ENCODE assay signal across 8 mouse cellular contexts in the genomic region with DNA sequence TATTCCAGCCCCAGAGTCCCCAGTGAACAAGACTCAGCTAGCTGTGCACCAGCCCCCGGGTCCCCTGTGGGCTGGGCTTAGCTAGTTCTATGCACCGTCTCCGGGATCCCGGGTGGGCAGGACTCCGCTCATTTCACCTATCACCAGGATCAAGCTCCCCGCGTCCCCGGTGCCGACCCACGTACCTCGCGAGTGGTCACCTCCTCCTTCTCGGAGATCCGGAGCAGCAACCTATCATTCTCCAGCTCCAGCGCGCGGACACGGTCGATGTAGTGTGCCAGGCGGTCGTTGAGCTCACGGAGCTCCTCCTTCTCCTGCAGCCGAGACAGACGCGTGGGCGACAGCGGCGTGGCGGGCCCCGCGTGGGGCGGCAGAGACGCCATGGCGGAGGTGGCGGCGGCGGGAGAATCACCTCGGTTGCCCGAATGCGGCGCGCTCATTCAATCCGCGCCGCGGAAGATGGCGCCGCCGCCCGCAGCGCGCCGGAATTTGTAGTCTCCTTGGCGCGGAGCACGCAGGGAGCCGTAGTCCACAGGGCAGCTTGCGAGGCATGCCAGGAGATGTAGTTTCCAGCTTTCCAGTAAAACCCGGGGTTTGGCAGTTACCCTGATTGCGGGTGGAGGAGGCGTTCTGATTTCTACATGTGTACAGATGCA. TPM values are rescaled to one million over a fixed set of nuclear protein-coding genes. Genes with fewer than 3 reads are reported as not detected.
DNase-seq lines count a peak whose midpoint lies in the region; ATAC-seq and TF ChIP-seq lines count a peak whose summit lies in the region.

TSS of gene Lmnb2 (minus strand) at position 467 of the 656 bp plus-strand sequence.

- no peaks in the 10 kb centered on the region for H3K27me3 ChIP-seq in limb, embryonic 11.5 days (ENCODE audit: control insufficient read depth, insufficient read depth, low read length)
- H3K27me3 ChIP-seq in midbrain, embryonic 12.5 days: peaks cover 16% of the 10 kb centered on the region
- H3K27me3 ChIP-seq in small intestine, adult 2 months (ENCODE audit: control insufficient read depth, insufficient read depth, low read length): no peaks in the 10 kb centered on the region

- 0 out of 2 replicates have a peak, but pooled peaks cover 4% of the 10 kb centered on the region for H3K4me1 ChIP-seq in limb, embryonic 11.5 days (ENCODE audit: control insufficient read depth, insufficient read depth, low read length)
- H3K4me1 ChIP-seq in midbrain, embryonic 12.5 days: peaks cover 36% of the 10 kb centered on the region
- H3K4me1 ChIP-seq in small intestine, adult 2 months (ENCODE audit: control insufficient read depth, insufficient read depth, insufficient read length, low read length): peaks cover 30% of the 10 kb centered on the region

- DNase-seq in spleen, adult 18-20 months: peak; percentile 36 to 60
- DNase-seq in spleen, adult 12 weeks (ENCODE audit: low spot score): no peak
- DNase-seq in embryo, embryonic 10.5 days (ENCODE audit: low spot score): peak; percentile 86
- no peak for DNase-seq in gonadal fat pad, adult 2 months (ENCODE audit: low read depth)
- peak; percentile 73 for DNase-seq in kidney, adult 18-20 months
- peak; percentile 83 for DNase-seq in limb, embryonic 11.5 days (ENCODE audit: low spot score)

- H3K27ac ChIP-seq in limb, embryonic 11.5 days (replicated peaks; ENCODE audit: low read depth, low read length): no peak within 1 kb of the TSS
- H3K27ac ChIP-seq in midbrain, embryonic 12.5 days (replicated peaks): peak within 1 kb of the TSS; percentile 54
- H3K27ac ChIP-seq in small intestine, adult 2 months (ENCODE audit: insufficient read depth, low read depth, low read length): peak within 1 kb of the TSS; percentile 75

- H3K36me3 ChIP-seq in limb, embryonic 11.5 days (ENCODE audit: control insufficient read depth, insufficient read depth, low read length): peaks cover 3% of the 10 kb centered on the region; the same call in 1 of the 2 replicates
- peaks cover 28% of the 10 kb centered on the region for H3K36me3 ChIP-seq in midbrain, embryonic 12.5 days
- no peaks in the 10 kb centered on the region for H3K36me3 ChIP-seq in small intestine, adult 2 months (ENCODE audit: control insufficient read depth, insufficient read depth, low read length)

- TF ChIP-seq CTCF in small intestine, adult 2 months (IDR thresholded peaks at IDR 0.05; ENCODE audit: extremely low read depth, insufficient read length, insufficient replicate concordance, low read depth, low read length): no peak

- under 1% methylated on average over 61 of the region's 61 CpGs for WGBS in limb, embryonic 11.5 days
- WGBS in midbrain, embryonic 12.5 days: under 1% methylated on average over 61 of the region's 61 CpGs
- WGBS in small intestine, adult 2 months: under 1% methylated on average over 61 of the region's 61 CpGs

- H3K4me2 ChIP-seq in limb, embryonic 11.5 days (ENCODE audit: low read depth, severe bottlenecking): peak within 1 kb of the TSS; percentile 65
- peak within 1 kb of the TSS; percentile 87 for H3K4me2 ChIP-seq in midbrain, embryonic 12.5 days (replicated peaks)

- H3K9me3 ChIP-seq in limb, embryonic 11.5 days (ENCODE audit: control insufficient read depth, low read length): no peaks in the 10 kb centered on the region
- H3K9me3 ChIP-seq in midbrain, embryonic 12.5 days: no peaks in the 10 kb centered on the region

- peak within 1 kb of the TSS; percentile 92 for H3K4me3 ChIP-seq in limb, embryonic 11.5 days (ENCODE audit: low read depth, low read length)
- peak within 1 kb of the TSS; percentile 76 for H3K4me3 ChIP-seq in midbrain, embryonic 12.5 days
- H3K4me3 ChIP-seq in small intestine, adult 2 months (ENCODE audit: low read depth, low read length): peak within 1 kb of the TSS; percentile 95

- TF ChIP-seq POLR2A in small intestine, adult 2 months (IDR thresholded peaks at IDR 0.05; ENCODE audit: low read depth, low read length): no peak; the same call in 1 of the 2 replicates

- H3K9ac ChIP-seq in limb, embryonic 11.5 days (ENCODE audit: low read length): peak within 1 kb of the TSS; percentile 78
- peak within 1 kb of the TSS; percentile 82 for H3K9ac ChIP-seq in midbrain, embryonic 12.5 days (replicated peaks)

- peak; percentile 33; the same call in 1 of the 2 replicates for ATAC-seq in limb, embryonic 11.5 days (ENCODE audit: insufficient number of reproducible peaks, low FRiP score, low TSS enrichment, low read depth)
- peak; percentile 75 for ATAC-seq in midbrain, embryonic 12.5 days (ENCODE audit: low FRiP score, low read depth)

RNA-seq across cellular contexts. Expression of gene Lmnb2, which starts in this region (rescaled TPM):
- 12.9 and 14.1 TPM in 2 replicates for polyA plus RNA-seq in gonadal fat pad, adult 2 months (2012; rRNA removed)
- polyA plus RNA-seq in limb, embryonic 11.5 days (2014; fragmentation: Nextera tagmentation; extraction: Ambion mirVana): 23.3 and 26.7 TPM in 2 replicates
- polyA plus RNA-seq in midbrain, embryonic 12.5 days (2016; fragmentation: Nextera tagmentation; extraction: Ambion mirVana): 61.7 and 62.0 TPM in 2 replicates
- 14.5 and 29.2 TPM in 2 replicates for polyA plus RNA-seq in small intestine, adult 2 months (2012; rRNA removed)

Comparison
In these comparisons a context has a peak if more than half of its experiments do, and no peak if none do; other contexts are left out.
1. DNase-seq: peak in spleen, adult 18-20 months (2 of 2), embryo, embryonic 10.5 days (single experiment), kidney, adult 18-20 months (single experiment) and limb, embryonic 11.5 days (single experiment); none in spleen, adult 12 weeks (single experiment) and gonadal fat pad, adult 2 months (single experiment).
2. Peak in every context shown above with its lines, with median percentiles within 50 percentile points of each other: H3K4me3 ChIP-seq.